Mouse (Mus musculus): ENCODE data around the gene Golph3.

DNA sequence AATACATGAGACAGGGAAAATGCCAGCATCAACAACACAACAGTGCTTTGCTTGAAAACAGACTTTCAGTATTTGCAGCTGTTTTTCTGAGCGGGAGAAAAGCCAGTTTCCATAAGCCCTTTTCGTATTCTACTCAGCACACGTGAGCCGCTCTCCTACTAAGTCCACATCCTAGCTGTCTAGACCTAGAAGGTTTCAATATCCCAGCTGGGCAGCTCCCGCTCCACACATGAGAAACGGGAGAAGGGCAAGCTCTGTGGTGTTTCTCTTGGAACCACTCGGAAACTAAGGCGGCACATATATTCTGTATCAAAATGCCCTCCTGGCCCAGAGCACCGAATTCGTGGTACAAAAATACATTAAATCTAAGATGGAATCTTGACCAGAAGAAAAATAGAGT, 73.5 kb downstream of the Golph3 start:
- no peak for TF ChIP-seq CTCF (IDR thresholded peaks at IDR 0.05; ENCODE audit: insufficient read depth, low read depth, low read length)
- TF ChIP-seq POLR2A (IDR thresholded peaks at IDR 0.05; ENCODE audit: insufficient read depth, low read depth, low read length): no peak

Measured in olfactory bulb, adult 2 months (tissue).